Mouse (Mus musculus) cerebellum, adult 2 months (tissue): ENCODE results near the gene Gle1.

Experiments used
- CTCF ChIP-seq: fragments of 200-500 bp; IDR thresholded peaks from 2 replicates; pipeline ENCODE4 v1.5.1; 2011; ENCODE audit warnings: low read depth, mild to moderate bottlenecking, control low read depth, low read length, moderate library complexity, borderline replicate concordance; ENCODE audit not compliant: insufficient read depth
- POLR2A ChIP-seq: fragments of 200-500 bp; IDR thresholded peaks from 2 replicates; pipeline ENCODE4 v1.6.1; 2011; ENCODE audit warnings: low read length, control low read depth, borderline replicate concordance; ENCODE audit not compliant: insufficient read depth

GRCm38 (mm10) chr2:29922011-29922410 lies 13.2 kb upstream of the Gle1 start:
- TF ChIP-seq POLR2A (no peak), CTCF (no peak)
